Comparison of ENCODE assay signal across 8 mouse cellular contexts in the genomic region with DNA sequence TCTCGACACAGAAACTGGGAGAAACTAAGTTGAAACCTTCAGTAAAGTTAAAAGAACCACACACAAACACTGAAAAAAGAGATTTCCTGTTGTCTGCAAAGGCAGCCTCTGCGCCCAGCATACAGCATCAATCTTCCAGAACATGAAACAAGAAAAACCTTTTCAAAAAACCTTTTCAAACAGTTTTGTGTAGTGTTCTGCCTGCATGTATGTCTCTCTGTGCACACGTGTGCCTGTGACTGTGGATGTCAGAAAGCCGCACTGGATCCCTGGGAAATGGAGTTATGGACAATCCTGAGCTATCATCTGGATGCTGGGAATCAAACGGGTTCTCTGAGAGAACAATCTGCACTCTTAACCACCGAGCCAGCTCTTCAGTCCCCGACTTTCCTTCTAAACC. TPM values are rescaled to one million over a fixed set of nuclear protein-coding genes. Genes with fewer than 3 reads are reported as not detected.
DNase-seq lines count a peak whose midpoint lies in the region; ATAC-seq and TF ChIP-seq lines count a peak whose summit lies in the region.

No protein-coding gene starts in this region.

- DNase-seq in heart, postnatal 25 days (ENCODE audit: low spot score) = no peak
- DNase-seq in hindbrain, embryonic 11.5 days (ENCODE audit: low spot score) = no peak
- DNase-seq in gastrocnemius, postnatal 36 days = no peak
- no peak for DNase-seq in layer of hippocampus, adult 11-12 months (ENCODE audit: low spot score)
- DNase-seq in left cerebral cortex, postnatal 4 days = no peak

- ATAC-seq in heart, embryonic 12.5 days (ENCODE audit: insufficient number of reproducible peaks, low FRiP score) = no peak
- no peak for ATAC-seq in hindbrain, embryonic 11.5 days (ENCODE audit: low FRiP score)
- no peak for ATAC-seq in midbrain, embryonic 12.5 days (ENCODE audit: low FRiP score, low read depth)

- WGBS in heart, embryonic 12.5 days = 45% methylated on average over 7 of the region's 7 CpGs
- 74% methylated on average over 7 of the region's 7 CpGs for WGBS in hindbrain, embryonic 11.5 days
- 69% methylated on average over 7 of the region's 7 CpGs for WGBS in midbrain, embryonic 12.5 days

- peak overlapping the region; percentile 98 for H3K9ac ChIP-seq in heart, embryonic 12.5 days
- peak overlapping the region; percentile 87 for H3K9ac ChIP-seq in hindbrain, embryonic 11.5 days (ENCODE audit: low read depth, low read length)
- H3K9ac ChIP-seq in midbrain, embryonic 12.5 days (replicated peaks) = peak overlapping the region; percentile 50; the same call in 1 of the 2 replicates

- TF ChIP-seq CTCF in E14TG2a.4 (conservative IDR thresholded peaks at IDR 0.05; ENCODE audit: low read length) = no peak

- no peaks in the 10 kb centered on the region for H3K27me3 ChIP-seq in heart, embryonic 12.5 days (replicated peaks)
- no peaks in the 10 kb centered on the region for H3K27me3 ChIP-seq in E14TG2a.4 (ENCODE audit: insufficient read depth, low read length)
- H3K27me3 ChIP-seq in hindbrain, embryonic 11.5 days (ENCODE audit: control insufficient read depth, insufficient read depth, low read length) = no peaks in the 10 kb centered on the region
- H3K27me3 ChIP-seq in midbrain, embryonic 12.5 days = no peaks in the 10 kb centered on the region

- H3K36me3 ChIP-seq in heart, embryonic 12.5 days = 0 out of 2 replicates have a peak, but pooled peaks cover 7% of the 10 kb centered on the region
- peaks cover 45% of the 10 kb centered on the region for H3K36me3 ChIP-seq in E14TG2a.4 (ENCODE audit: insufficient read depth, low read length)
- no peaks in the 10 kb centered on the region for H3K36me3 ChIP-seq in hindbrain, embryonic 11.5 days (ENCODE audit: control insufficient read depth, insufficient read depth, low read length)
- 0 out of 2 replicates have a peak, but pooled peaks cover 5% of the 10 kb centered on the region for H3K36me3 ChIP-seq in midbrain, embryonic 12.5 days

- H3K4me2 ChIP-seq in heart, embryonic 12.5 days = peak overlapping the region; percentile 83
- peak overlapping the region; percentile 85 for H3K4me2 ChIP-seq in hindbrain, embryonic 11.5 days (replicated peaks; ENCODE audit: low read depth, low read length)
- peak overlapping the region; percentile 92 for H3K4me2 ChIP-seq in midbrain, embryonic 12.5 days (replicated peaks)

- intact Hi-C loops in heart, postnatal 25 days (cut with DNase I) = no loop called here
- intact Hi-C loops in gastrocnemius, postnatal 36 days (cut with DNase I) = no loop called here
- intact Hi-C loops in left cerebral cortex, postnatal 4 days (cut with DNase I) = no loop called here

- H3K4me1 ChIP-seq in heart, embryonic 12.5 days (replicated peaks) = peaks cover 57% of the 10 kb centered on the region
- peaks cover 84% of the 10 kb centered on the region for H3K4me1 ChIP-seq in E14TG2a.4 (replicated peaks; ENCODE audit: low read depth, low read length)
- H3K4me1 ChIP-seq in hindbrain, embryonic 11.5 days (replicated peaks; ENCODE audit: control insufficient read depth, insufficient read depth, low read length) = peaks cover 14% of the 10 kb centered on the region; the same call in 1 of the 2 replicates
- H3K4me1 ChIP-seq in midbrain, embryonic 12.5 days = peaks cover 37% of the 10 kb centered on the region

- H3K27ac ChIP-seq in heart, embryonic 12.5 days (ENCODE audit: poor library complexity, severe bottlenecking) = no peak overlapping the region
- no peak overlapping the region for H3K27ac ChIP-seq in hindbrain, embryonic 11.5 days (ENCODE audit: low read depth, low read length)
- no peak overlapping the region for H3K27ac ChIP-seq in midbrain, embryonic 12.5 days (replicated peaks)

- peak overlapping the region; percentile 91 for H3K4me3 ChIP-seq in heart, embryonic 12.5 days
- H3K4me3 ChIP-seq in E14TG2a.4 (replicated peaks; ENCODE audit: low read length) = peak overlapping the region; percentile 99
- H3K4me3 ChIP-seq in hindbrain, embryonic 11.5 days (ENCODE audit: low read depth, low read length) = peak overlapping the region; percentile 87
- H3K4me3 ChIP-seq in midbrain, embryonic 12.5 days = peak overlapping the region; percentile 96

- H3K9me3 ChIP-seq in heart, embryonic 12.5 days (replicated peaks) = no peaks in the 10 kb centered on the region
- no peaks in the 10 kb centered on the region for H3K9me3 ChIP-seq in E14TG2a.4 (ENCODE audit: low read length)
- no peaks in the 10 kb centered on the region for H3K9me3 ChIP-seq in hindbrain, embryonic 11.5 days (ENCODE audit: control insufficient read depth, low read length)
- no peaks in the 10 kb centered on the region for H3K9me3 ChIP-seq in midbrain, embryonic 12.5 days

RNA-seq across cellular contexts. Expression of a gene that starts 1.6 kb away (rescaled TPM):
- 103 and 105 TPM in 2 replicates for polyA plus RNA-seq in heart, embryonic 12.5 days (2016; fragmentation: Nextera tagmentation; extraction: Ambion mirVana)
- 10 to 100 TPM; 74.6 to 75.8 TPM for total RNA-seq in heart, postnatal 25 days (2021)
- 41.2 and 44.1 TPM in 2 replicates for polyA plus RNA-seq in hindbrain, embryonic 11.5 days (2014; fragmentation: Nextera tagmentation; extraction: Ambion mirVana)
- 50.0 and 57.1 TPM in 2 replicates for polyA plus RNA-seq in midbrain, embryonic 12.5 days (2016; fragmentation: Nextera tagmentation; extraction: Ambion mirVana)
- total RNA-seq in gastrocnemius, postnatal 36 days (2021) = 100 to 1,000 TPM; 163 to 241 TPM
- total RNA-seq in left cerebral cortex, postnatal 4 days (2021) = 10 to 100 TPM; 59.5 to 79.4 TPM

RNA-seq across cellular contexts. Expression of a gene that starts 21.6 kb away (rescaled TPM):
- polyA plus RNA-seq in heart, embryonic 12.5 days (2016; fragmentation: Nextera tagmentation; extraction: Ambion mirVana) = 22.8 and 23.2 TPM in 2 replicates
- total RNA-seq in heart, postnatal 25 days (2021) = 10 to 100 TPM; 18.9 to 21.9 TPM
- 46.8 and 57.2 TPM in 2 replicates for polyA plus RNA-seq in hindbrain, embryonic 11.5 days (2014; fragmentation: Nextera tagmentation; extraction: Ambion mirVana)
- 62.3 and 65.9 TPM in 2 replicates for polyA plus RNA-seq in midbrain, embryonic 12.5 days (2016; fragmentation: Nextera tagmentation; extraction: Ambion mirVana)
- total RNA-seq in gastrocnemius, postnatal 36 days (2021) = 1 to 10 TPM; 8.5 to 9.0 TPM
- 10 to 100 TPM; 22.4 to 25.6 TPM for total RNA-seq in left cerebral cortex, postnatal 4 days (2021)

RNA-seq across cellular contexts. Expression of a gene that starts 37.3 kb away (rescaled TPM):
- 114 and 123 TPM in 2 replicates for polyA plus RNA-seq in heart, embryonic 12.5 days (2016; fragmentation: Nextera tagmentation; extraction: Ambion mirVana)
- 100 to 1,000 TPM; 189 to 199 TPM for total RNA-seq in heart, postnatal 25 days (2021)
- polyA plus RNA-seq in hindbrain, embryonic 11.5 days (2014; fragmentation: Nextera tagmentation; extraction: Ambion mirVana) = 22.9 and 30.8 TPM in 2 replicates
- polyA plus RNA-seq in midbrain, embryonic 12.5 days (2016; fragmentation: Nextera tagmentation; extraction: Ambion mirVana) = 38.1 and 38.5 TPM in 2 replicates
- total RNA-seq in gastrocnemius, postnatal 36 days (2021) = 10 to 100 TPM; 68.8 to 71.7 TPM
- 1 to 10 TPM; 9.1 to 9.4 TPM for total RNA-seq in left cerebral cortex, postnatal 4 days (2021)

RNA-seq across cellular contexts. Expression of a gene that starts 37.8 kb away (rescaled TPM):
- polyA plus RNA-seq in heart, embryonic 12.5 days (2016; fragmentation: Nextera tagmentation; extraction: Ambion mirVana) = 0.34 and 0.54 TPM in 2 replicates
- 1 to 10 TPM; 2.7 to 3.0 TPM for total RNA-seq in heart, postnatal 25 days (2021)
- 5.0 and 7.6 TPM in 2 replicates for polyA plus RNA-seq in hindbrain, embryonic 11.5 days (2014; fragmentation: Nextera tagmentation; extraction: Ambion mirVana)
- polyA plus RNA-seq in midbrain, embryonic 12.5 days (2016; fragmentation: Nextera tagmentation; extraction: Ambion mirVana) = 2.3 and 3.6 TPM in 2 replicates
- total RNA-seq in gastrocnemius, postnatal 36 days (2021) = 1 to 10 TPM; 1.3 to 1.4 TPM
- total RNA-seq in left cerebral cortex, postnatal 4 days (2021) = 10 to 100 TPM; 67.0 to 67.2 TPM

RNA-seq across cellular contexts. Expression of a gene that starts 58.3 kb away (rescaled TPM):
- 14.1 and 15.7 TPM in 2 replicates for polyA plus RNA-seq in heart, embryonic 12.5 days (2016; fragmentation: Nextera tagmentation; extraction: Ambion mirVana)
- not detected for total RNA-seq in heart, postnatal 25 days (2021)
- polyA plus RNA-seq in hindbrain, embryonic 11.5 days (2014; fragmentation: Nextera tagmentation; extraction: Ambion mirVana) = 24.9 and 34.4 TPM in 2 replicates
- polyA plus RNA-seq in midbrain, embryonic 12.5 days (2016; fragmentation: Nextera tagmentation; extraction: Ambion mirVana) = 25.3 and 31.3 TPM in 2 replicates
- total RNA-seq in gastrocnemius, postnatal 36 days (2021) = not detected
- total RNA-seq in left cerebral cortex, postnatal 4 days (2021) = not detected

Comparison
In these comparisons a context has a peak if more than half of its experiments do, and no peak if none do; other contexts are left out.
1. RNA of a gene that starts 37.3 kb away (total RNA-seq): 189 to 199 TPM in heart, postnatal 25 days and 68.8 to 71.7 TPM in gastrocnemius, postnatal 36 days; 9.1 to 9.4 TPM in left cerebral cortex, postnatal 4 days; every median in the first group is over 4 times any median in the second.
2. Peak in every context shown above with its lines, with median percentiles within 50 percentile points of each other: H3K4me2 ChIP-seq, H3K4me3 ChIP-seq and H3K9ac ChIP-seq.